Mouse (Mus musculus) olfactory bulb, adult 2 months (tissue): ENCODE measurements around the gene Rsad2.

ENCODE experiments used
- CTCF ChIP-seq: fragments of 200-500 bp; IDR thresholded peaks from 2 replicates; pipeline ENCODE4 v1.5.1; 2012; ENCODE audit warnings: low read depth, mild to moderate bottlenecking, low read length, moderate library complexity; ENCODE audit not compliant: insufficient read depth
- POLR2A ChIP-seq: fragments of 200-500 bp; IDR thresholded peaks from 2 replicates; pipeline ENCODE4 v1.6.1; 2012; ENCODE audit warnings: mild to moderate bottlenecking, low read depth, low read length, moderate library complexity; ENCODE audit not compliant: insufficient read depth

DNA sequence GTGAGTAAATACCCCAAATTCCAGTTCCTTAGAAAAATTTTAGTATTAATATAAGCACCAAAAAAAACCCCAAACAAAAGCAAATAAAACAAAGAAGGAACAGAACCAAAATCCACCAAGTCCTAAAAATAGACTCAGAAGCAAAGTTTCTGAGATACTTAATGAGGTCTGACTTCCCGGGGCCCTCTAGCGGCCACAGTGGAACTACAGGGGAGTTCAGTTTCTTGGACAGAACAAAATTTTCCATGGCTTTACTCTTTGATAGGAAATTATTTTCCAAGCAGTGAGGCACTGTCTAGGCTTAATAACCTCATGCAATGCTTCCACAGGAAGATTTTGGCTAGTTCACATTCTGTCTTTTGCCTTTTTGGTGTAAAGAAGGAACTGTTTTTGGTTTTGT is 12.2 kb downstream of the Rsad2 start:
- TF ChIP-seq POLR2A (no peak), CTCF (no peak)
